Mouse (Mus musculus): Measurements from ENCODE around the gene Cstf2. TPM values are rescaled to one million over a fixed set of nuclear protein-coding genes. Genes with fewer than 3 reads are reported as not detected.

The Cstf2 gene
- 68.1 and 68.3 TPM in 2 replicates for polyA plus RNA-seq (2016; fragmentation: Nextera tagmentation; extraction: Ambion mirVana)

DNA sequence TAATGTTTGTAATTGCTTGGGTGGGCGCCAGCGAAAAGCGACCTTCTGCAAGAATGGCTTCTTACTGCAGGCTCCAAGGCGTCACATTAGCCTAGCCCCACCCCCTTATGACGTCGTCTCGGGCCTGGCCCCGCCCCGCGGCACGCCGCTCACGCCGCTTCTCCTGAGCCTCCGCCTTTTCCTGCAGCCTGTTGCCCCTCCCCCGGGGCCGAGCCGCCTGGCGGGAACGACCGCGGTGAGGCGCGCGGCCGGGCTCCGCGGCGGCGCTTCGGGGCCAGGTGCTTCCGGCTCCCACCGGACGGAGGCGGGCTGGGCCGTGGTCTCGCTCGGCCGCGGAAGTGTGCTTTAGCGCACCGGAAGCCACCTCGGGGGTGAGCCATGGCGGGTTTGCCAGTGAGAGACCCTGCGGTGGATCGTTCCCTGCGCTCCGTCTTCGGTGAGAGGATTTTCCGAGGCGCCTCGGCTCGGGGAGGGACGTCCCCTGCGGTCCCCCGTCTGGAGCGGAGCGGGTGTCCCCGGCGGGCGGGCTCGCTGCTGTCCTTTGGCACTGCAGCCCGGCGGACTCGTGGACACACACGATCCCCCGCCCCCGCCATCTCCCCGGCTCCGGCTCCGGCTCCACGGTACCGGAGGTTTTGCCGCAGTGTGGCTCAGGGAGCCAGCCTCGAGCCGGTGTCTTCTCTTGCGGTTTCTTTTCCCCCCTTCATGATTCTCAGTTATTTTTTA is at the start of gene Cstf2:
Cstf2 (plus strand) TSS at position 201 of the 726 bp plus-strand sequence.
- DNase-seq (ENCODE audit: low spot score): peak; percentile 94
- Histone ChIP-seq H3K27me3 (replicated peaks; ENCODE audit: low read depth, poor library complexity, severe bottlenecking) (peaks cover 30% of the 10 kb centered on the region), H3K4me3 (peak within 1 kb of the TSS; percentile 69), H3K9me3 (peaks cover 6% of the 10 kb centered on the region; the same call in 1 of the 2 replicates), H3K27ac (replicated peaks) (peak within 1 kb of the TSS; percentile 92), H3K4me1 (no peaks in the 10 kb centered on the region), H3K36me3 (replicated peaks) (peaks cover 31% of the 10 kb centered on the region)
- WGBS: 17% methylated on average over 77 of the region's 77 CpGs

DNA sequence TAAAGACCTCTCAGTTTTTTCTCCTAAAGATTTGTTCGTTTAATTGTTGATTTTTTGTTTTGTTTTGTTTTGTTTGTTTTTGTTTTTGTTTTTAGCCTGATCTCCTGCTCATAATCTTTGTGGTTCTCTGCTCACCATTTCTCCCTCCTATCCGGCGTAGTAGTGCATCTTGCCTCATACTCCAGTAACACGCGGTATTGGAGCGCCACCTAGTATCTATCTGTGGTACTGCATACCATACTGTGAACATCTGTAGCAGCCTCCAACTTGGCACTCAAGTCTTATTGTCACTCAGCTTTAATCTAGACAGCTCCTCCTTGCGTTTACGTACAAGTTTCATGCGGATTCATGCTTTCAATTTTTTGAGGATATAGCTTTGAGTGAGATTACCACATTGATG is 40.0 kb upstream of the Cstf2 start:
- peaks cover 2% of the 10 kb centered on the region for H3K27me3 ChIP-seq (replicated peaks; ENCODE audit: low read depth, poor library complexity, severe bottlenecking)
- peak; percentile 67 for DNase-seq (ENCODE audit: low spot score)
- H3K36me3 ChIP-seq (replicated peaks): no peaks in the 10 kb centered on the region
- H3K4me3 ChIP-seq: no peak overlapping the region
- WGBS: 21% methylated on average over 9 of the region's 9 CpGs
- no peaks in the 10 kb centered on the region for H3K4me1 ChIP-seq
- no peaks in the 10 kb centered on the region for H3K9me3 ChIP-seq
- H3K27ac ChIP-seq (replicated peaks): no peak overlapping the region

DNA sequence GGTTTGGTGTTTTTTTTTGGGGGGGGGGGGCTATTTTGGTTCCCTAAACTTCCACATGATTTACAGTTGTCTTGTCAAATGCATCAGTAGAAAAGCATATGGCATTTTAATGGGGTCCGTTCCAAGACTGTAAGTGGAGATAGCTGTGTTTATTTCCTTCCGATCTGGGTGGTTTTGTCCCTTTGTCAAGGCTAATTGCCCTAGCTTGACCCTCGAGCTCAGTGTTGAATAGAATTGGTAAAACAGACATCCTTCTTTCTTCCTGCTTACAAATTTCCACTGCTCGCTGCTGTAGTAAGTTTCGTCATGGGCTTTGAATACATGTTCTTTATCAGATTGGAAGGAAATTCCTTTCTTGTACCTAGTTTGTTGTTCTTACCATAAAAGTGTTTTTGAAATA is 38.3 kb upstream of the Cstf2 start:
- H3K27ac ChIP-seq (replicated peaks): no peak overlapping the region
- H3K27me3 ChIP-seq (replicated peaks; ENCODE audit: low read depth, poor library complexity, severe bottlenecking): peaks cover 6% of the 10 kb centered on the region; the same call in 1 of the 2 replicates
- no peak for DNase-seq (ENCODE audit: low spot score)
- H3K4me1 ChIP-seq: no peaks in the 10 kb centered on the region
- H3K9me3 ChIP-seq: no peaks in the 10 kb centered on the region
- no peak overlapping the region for H3K4me3 ChIP-seq
- H3K36me3 ChIP-seq (replicated peaks): no peaks in the 10 kb centered on the region
- WGBS: 51% methylated on average over 5 of the region's 5 CpGs

DNA sequence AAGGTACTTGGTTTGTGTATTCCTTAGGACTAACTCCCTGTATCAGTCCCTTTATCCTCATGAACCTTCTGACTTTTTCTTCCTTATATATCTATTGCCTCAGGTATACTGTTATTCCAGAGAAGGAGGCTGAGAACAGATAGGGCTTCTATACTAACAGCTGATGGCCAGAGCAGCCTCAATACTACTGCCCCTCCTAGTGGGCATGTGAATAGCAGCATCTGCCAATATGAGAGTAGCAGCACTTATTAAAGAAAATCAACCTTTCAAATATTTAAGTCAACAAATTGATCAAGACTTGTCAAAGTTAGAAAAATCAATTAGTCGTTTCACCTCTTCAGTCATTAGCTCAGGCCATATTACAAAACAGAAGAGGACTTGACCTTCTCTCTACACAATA is 10.0 kb upstream of the Cstf2 start:
- Histone ChIP-seq H3K9me3 (no peaks in the 10 kb centered on the region), H3K36me3 (replicated peaks) (no peaks in the 10 kb centered on the region), H3K27ac (replicated peaks) (no peak overlapping the region), H3K4me1 (no peaks in the 10 kb centered on the region), H3K27me3 (replicated peaks; ENCODE audit: low read depth, poor library complexity, severe bottlenecking) (peaks cover 23% of the 10 kb centered on the region), H3K4me3 (no peak overlapping the region)
- no peak for DNase-seq (ENCODE audit: low spot score)
- 71% methylated on average over 1 of the region's 1 CpGs for WGBS

DNA sequence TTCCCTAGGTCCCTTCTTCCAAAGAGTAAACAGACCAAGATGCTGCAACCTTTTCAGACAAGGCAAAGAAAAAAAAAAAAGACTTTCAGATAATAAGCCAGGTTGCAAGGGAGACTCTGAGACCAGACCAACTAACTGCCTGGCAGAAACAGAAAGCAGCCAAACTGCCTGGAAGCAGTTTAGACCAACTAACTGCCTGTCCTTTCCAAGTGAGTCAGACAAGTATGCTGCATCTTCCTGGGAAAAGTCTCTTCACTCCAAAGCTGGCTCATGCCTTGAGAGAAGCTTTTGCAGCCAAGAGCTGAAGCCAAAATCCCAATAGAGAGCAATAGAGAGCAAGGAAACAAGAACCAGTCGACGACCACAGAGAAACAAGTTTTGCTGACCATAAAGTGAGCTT is 2.1 kb upstream of the Cstf2 start:
- H3K4me1 ChIP-seq: no peaks in the 10 kb centered on the region
- peaks cover 12% of the 10 kb centered on the region for H3K36me3 ChIP-seq (replicated peaks)
- DNase-seq (ENCODE audit: low spot score): no peak
- no peak overlapping the region for H3K27ac ChIP-seq (replicated peaks)
- peaks cover 36% of the 10 kb centered on the region for H3K27me3 ChIP-seq (replicated peaks; ENCODE audit: low read depth, poor library complexity, severe bottlenecking)
- no peak overlapping the region for H3K4me3 ChIP-seq
- peaks cover 6% of the 10 kb centered on the region; the same call in 1 of the 2 replicates for H3K9me3 ChIP-seq
- WGBS: 85% methylated on average over 2 of the region's 2 CpGs

DNA sequence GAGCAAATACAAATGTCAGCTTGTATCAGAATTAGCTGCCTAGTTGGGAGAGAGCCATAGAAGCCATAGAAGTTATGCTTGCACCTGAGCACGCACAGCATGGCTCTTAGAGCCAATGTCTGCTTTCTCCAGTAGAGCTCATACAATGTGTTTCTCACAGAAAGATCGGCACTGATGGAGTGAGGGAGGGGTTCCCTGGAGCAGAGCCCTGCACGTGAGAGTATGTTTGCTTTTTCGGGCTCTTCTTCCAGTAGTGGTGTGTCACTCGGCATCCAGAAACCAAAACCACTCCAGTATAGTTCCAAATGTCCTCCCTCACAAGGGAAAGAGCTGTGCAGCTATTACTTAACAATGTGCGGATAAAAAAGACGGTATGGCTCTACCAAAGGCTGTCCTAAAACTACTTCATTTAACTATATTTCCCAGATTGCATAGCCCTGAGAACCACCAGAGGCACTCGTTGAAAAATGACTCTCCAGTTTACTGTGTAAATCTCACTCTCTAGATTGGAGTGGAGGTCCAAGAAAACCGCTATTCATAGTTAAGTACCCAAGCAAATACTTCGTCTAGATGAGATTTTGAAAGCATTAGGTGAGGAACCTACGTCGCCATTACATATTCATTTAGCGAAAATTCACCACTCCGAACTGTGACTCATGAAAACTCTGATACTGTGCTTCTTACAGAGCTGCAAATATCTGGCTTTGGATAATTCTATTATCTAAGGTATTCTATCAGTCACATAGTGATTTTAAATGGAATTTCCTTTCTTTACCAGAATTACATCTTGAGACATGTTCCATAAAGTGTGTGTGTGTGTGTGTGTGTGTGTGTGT is 729 bp upstream of the Cstf2 start:
- H3K4me1 ChIP-seq: no peaks in the 10 kb centered on the region
- H3K4me3 ChIP-seq: peak overlapping the region; percentile 69
- WGBS: 80% methylated on average over 14 of the region's 14 CpGs
- peaks cover 39% of the 10 kb centered on the region for H3K27me3 ChIP-seq (replicated peaks; ENCODE audit: low read depth, poor library complexity, severe bottlenecking)
- H3K9me3 ChIP-seq: peaks cover 6% of the 10 kb centered on the region; the same call in 1 of the 2 replicates
- H3K27ac ChIP-seq (replicated peaks): peak overlapping the region; percentile 92
- H3K36me3 ChIP-seq (replicated peaks): peaks cover 24% of the 10 kb centered on the region
- DNase-seq (ENCODE audit: low spot score): no peak

DNA sequence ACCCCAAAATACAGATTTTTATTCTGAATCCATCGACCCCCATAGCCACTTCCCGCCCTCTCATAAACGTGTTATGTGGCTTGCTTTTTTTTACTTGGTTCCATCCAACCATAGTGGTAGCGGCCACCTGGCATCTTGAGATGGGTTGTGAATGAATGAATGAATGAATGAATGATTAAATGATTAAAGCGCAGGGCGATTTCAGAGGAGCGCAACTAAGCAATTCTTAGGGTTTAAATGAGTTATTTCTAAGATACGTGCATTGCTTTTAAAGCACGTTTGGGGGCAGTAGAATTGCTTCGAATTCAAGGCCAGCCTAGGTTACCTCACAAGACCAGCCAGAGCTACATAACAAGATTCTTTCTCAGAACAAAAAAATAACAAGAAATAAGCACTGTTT is 777 bp downstream of the Cstf2 start:
- Histone ChIP-seq H3K4me3 (peak overlapping the region; percentile 69), H3K36me3 (replicated peaks) (peaks cover 37% of the 10 kb centered on the region), H3K27ac (replicated peaks) (peak overlapping the region; percentile 92), H3K9me3 (peaks cover 6% of the 10 kb centered on the region; the same call in 1 of the 2 replicates), H3K27me3 (replicated peaks; ENCODE audit: low read depth, poor library complexity, severe bottlenecking) (peaks cover 33% of the 10 kb centered on the region), H3K4me1 (no peaks in the 10 kb centered on the region)
- no peak for DNase-seq (ENCODE audit: low spot score)
- WGBS: 14% methylated on average over 10 of the region's 10 CpGs

DNA sequence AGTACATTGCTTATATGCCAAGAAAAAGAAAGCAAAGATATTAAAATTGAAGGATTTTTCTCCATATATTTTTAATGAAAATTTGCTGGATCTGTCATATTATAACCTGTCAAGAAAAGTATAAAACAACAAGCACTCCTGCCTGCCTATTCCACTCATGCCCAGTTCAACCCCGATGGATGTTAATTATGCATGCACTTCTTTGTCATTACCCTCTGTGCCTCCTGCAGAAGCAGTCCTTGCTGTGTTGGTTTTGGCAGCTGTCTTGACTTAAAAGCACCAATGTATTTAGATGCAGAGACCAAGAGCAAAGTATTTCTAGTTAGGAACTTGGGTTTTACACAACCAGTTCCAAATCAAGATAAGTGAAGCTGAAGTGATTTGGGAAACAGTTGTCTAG is 26.5 kb downstream of the Cstf2 start:
- WGBS: 75% methylated on average over 1 of the region's 1 CpGs
- no peak overlapping the region for H3K27ac ChIP-seq (replicated peaks)
- H3K9me3 ChIP-seq: no peaks in the 10 kb centered on the region
- H3K4me3 ChIP-seq: no peak overlapping the region
- no peak for DNase-seq (ENCODE audit: low spot score)
- peaks cover 41% of the 10 kb centered on the region for H3K36me3 ChIP-seq (replicated peaks)
- no peaks in the 10 kb centered on the region for H3K4me1 ChIP-seq
- H3K27me3 ChIP-seq (replicated peaks; ENCODE audit: low read depth, poor library complexity, severe bottlenecking): peaks cover 36% of the 10 kb centered on the region

DNA sequence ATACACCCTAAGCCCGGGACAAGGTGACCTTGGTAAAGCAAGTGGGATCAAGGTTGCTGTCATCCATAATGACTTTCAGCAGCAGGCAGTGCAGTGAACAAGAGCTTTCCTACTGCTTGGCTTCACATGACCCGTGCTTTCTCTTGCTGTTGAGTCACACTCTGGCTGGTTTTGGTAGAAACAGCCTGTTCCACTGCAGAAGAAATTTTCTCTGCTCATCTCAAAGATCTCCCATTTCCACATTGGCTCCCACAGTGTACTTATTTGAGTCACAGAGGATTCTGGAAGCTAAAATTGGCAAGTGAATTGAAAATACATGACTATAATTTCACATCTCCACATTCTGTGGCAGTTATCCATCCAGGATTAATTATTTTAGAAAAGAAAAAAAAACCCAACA is 43.7 kb downstream of the Cstf2 start:
- peaks cover 38% of the 10 kb centered on the region for H3K27me3 ChIP-seq (replicated peaks; ENCODE audit: low read depth, poor library complexity, severe bottlenecking)
- WGBS: 71% methylated on average over 2 of the region's 2 CpGs
- H3K4me3 ChIP-seq: no peak overlapping the region
- no peaks in the 10 kb centered on the region for H3K9me3 ChIP-seq
- no peak for DNase-seq (ENCODE audit: low spot score)
- no peaks in the 10 kb centered on the region for H3K4me1 ChIP-seq
- H3K27ac ChIP-seq (replicated peaks): no peak overlapping the region
- no peaks in the 10 kb centered on the region for H3K36me3 ChIP-seq (replicated peaks)

DNA sequence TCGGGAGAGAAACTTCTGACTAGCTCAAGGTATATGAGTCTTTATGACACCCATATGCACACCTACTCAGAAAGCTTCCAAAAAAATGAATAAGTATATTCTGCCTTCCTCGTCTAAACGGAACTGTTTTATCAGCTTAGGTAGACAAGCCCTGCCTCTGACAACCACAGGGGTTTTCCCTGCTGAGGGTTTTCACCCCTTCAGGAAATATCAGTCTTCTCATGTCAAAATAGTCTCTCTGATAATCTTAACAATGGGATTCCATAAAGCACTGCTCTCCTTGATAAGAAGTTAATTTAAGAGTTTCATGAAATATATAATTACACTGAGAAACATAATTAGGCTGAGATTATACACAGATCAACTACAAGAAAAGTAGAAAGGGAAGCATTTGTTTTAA is 52.8 kb downstream of the Cstf2 start:
- H3K36me3 ChIP-seq (replicated peaks): no peaks in the 10 kb centered on the region
- H3K4me3 ChIP-seq: no peak overlapping the region
- no peak overlapping the region for H3K27ac ChIP-seq (replicated peaks)
- no peaks in the 10 kb centered on the region for H3K4me1 ChIP-seq
- no peaks in the 10 kb centered on the region for H3K9me3 ChIP-seq
- H3K27me3 ChIP-seq (replicated peaks; ENCODE audit: low read depth, poor library complexity, severe bottlenecking): peaks cover 64% of the 10 kb centered on the region
- 89% methylated on average over 3 of the region's 3 CpGs for WGBS
- DNase-seq (ENCODE audit: low spot score): no peak

DNA sequence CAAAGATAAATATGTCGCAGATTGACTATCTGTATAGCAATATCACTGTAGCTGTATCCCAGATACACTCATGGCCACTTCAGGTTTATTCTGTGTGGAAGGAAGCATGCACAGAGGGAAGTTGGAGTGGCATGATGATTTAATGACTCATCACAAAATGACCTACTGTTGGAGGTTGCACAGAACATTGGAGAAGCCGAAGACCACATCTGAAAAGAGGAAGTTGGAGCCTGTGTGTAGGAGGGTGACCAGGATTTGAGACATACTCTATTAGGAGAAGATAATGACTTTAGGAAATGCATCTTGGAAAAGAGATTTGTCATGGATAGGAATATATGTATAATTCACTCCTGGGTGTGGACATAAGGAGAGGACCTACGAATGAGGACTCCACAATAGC is 57.4 kb downstream of the Cstf2 start:
- Histone ChIP-seq H3K4me1 (no peaks in the 10 kb centered on the region), H3K27ac (replicated peaks) (no peak overlapping the region), H3K4me3 (no peak overlapping the region), H3K27me3 (replicated peaks; ENCODE audit: low read depth, poor library complexity, severe bottlenecking) (peaks cover 60% of the 10 kb centered on the region), H3K9me3 (no peaks in the 10 kb centered on the region), H3K36me3 (replicated peaks) (no peaks in the 10 kb centered on the region)
- no peak for DNase-seq (ENCODE audit: low spot score)
- 72% methylated on average over 3 of the region's 3 CpGs for WGBS

DNA sequence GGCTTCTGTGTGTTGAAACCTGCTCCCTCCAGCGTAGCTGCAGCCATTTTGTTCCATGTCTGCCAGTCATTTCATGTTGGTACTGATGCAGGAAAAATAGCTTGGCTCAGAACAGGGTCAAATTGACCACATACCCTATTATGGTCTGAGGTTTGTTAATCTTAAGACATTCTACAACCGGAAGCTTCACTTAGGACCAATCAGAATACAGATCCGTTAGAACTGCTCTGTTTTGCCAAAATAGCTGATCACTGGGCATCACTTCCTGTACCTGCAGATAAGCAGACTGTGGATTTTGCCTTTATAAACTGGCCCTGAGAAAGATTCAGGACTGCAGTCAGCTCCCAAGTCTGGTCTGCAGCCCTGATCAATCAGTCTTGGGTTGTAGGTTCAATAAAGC is 69.6 kb downstream of the Cstf2 start:
- no peak overlapping the region for H3K27ac ChIP-seq (replicated peaks)
- DNase-seq (ENCODE audit: low spot score): no peak
- H3K36me3 ChIP-seq (replicated peaks): no peaks in the 10 kb centered on the region
- peaks cover 78% of the 10 kb centered on the region for H3K27me3 ChIP-seq (replicated peaks; ENCODE audit: low read depth, poor library complexity, severe bottlenecking)
- no peaks in the 10 kb centered on the region for H3K9me3 ChIP-seq
- WGBS: 80% methylated on average over 3 of the region's 3 CpGs
- no peak overlapping the region for H3K4me3 ChIP-seq
- no peaks in the 10 kb centered on the region for H3K4me1 ChIP-seq

DNA sequence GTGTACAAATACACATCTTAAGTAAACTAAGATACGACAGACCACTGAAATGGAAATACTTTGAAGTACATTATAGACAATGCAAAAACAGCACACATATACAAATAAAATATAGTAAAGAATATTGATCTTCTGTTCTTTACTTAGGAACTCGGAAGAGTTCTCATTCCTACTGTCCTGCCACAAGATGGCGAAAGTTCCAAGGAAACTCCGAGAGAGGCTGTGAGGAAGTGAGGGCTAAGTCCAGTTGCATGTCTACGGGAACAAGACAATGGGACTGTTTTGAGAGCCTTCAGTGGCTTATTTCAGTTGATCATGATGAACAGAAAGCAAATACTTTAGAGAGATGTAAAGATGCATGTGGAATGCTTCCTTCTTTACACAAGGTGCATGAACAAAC is 73.3 kb downstream of the Cstf2 start:
- 36% methylated on average over 5 of the region's 5 CpGs for WGBS

More for the DNA sequence above, 73.3 kb downstream of the Cstf2 start:
- Histone ChIP-seq H3K9me3 (no peaks in the 10 kb centered on the region), H3K36me3 (replicated peaks) (no peaks in the 10 kb centered on the region), H3K4me1 (no peaks in the 10 kb centered on the region), H3K27ac (replicated peaks) (no peak overlapping the region), H3K27me3 (replicated peaks; ENCODE audit: low read depth, poor library complexity, severe bottlenecking) (peaks cover 73% of the 10 kb centered on the region), H3K4me3 (no peak overlapping the region)
- peak; percentile 21 for DNase-seq (ENCODE audit: low spot score)
